Comparison of ENCODE assay signal across 15 mouse cellular contexts in the genomic region with DNA sequence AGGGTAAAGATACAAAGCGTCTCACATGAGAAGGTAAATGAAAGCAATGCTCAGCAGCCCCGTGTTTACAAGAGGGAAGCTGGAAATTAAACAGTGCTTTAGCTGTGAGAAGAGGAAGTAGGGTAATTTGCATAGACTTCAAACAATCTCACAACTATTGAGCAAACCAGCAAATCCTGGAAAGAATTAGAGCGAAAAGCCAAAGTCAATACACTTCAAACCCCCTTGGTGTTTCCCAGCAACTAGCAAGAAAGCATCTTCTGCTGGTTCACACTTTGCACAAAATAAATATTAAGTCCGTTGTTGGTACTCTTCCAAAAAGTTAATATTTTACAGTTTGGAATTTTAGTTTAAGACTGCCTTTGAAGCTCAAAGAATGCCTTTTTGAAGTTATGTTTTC. TPM values are rescaled to one million over a fixed set of nuclear protein-coding genes. Genes with fewer than 3 reads are reported as not detected.
A peak's percentile ranks its signal among the peaks of the same experiment; 100 is the strongest.
DNase-seq lines count a peak whose midpoint lies in the region; ATAC-seq and TF ChIP-seq lines count a peak whose summit lies in the region.
"Had no signal": no experiment of that assay in that cellular context is flagged by ENCODE, and none has a peak within 500 bp of the region (broad histone marks: within the 10 kb centered on the region; RNA-seq: fewer than 3 reads in every experiment).

No protein-coding gene starts in this region.

- H3K4me1 ChIP-seq in embryonic facial prominence, embryonic 14.5 days (ENCODE audit: control insufficient read depth, insufficient read depth, low read length) = peaks cover 11% of the 10 kb centered on the region; the same call in 1 of the 2 replicates
- H3K4me1 ChIP-seq in embryonic facial prominence, embryonic 10.5 days = peaks cover 20% of the 10 kb centered on the region
- 0 out of 2 replicates have a peak, but pooled peaks cover 9% of the 10 kb centered on the region for H3K4me1 ChIP-seq in kidney, postnatal 0 days (replicated peaks; ENCODE audit: insufficient read depth, low read length)
- H3K4me1 ChIP-seq in embryonic facial prominence, embryonic 15.5 days = peaks cover 5% of the 10 kb centered on the region

- TF ChIP-seq CTCF in kidney, postnatal 0 days (IDR thresholded peaks at IDR 0.05; ENCODE audit: low read depth) = no peak

- WGBS in embryonic facial prominence, embryonic 14.5 days = 28% methylated on average over 4 of the region's 4 CpGs
- 51% methylated on average over 4 of the region's 4 CpGs for WGBS in embryonic facial prominence, embryonic 10.5 days
- 24% methylated on average over 4 of the region's 4 CpGs for WGBS in kidney, postnatal 0 days
- WGBS in embryonic facial prominence, embryonic 15.5 days = 28% methylated on average over 4 of the region's 4 CpGs

- peaks cover 8% of the 10 kb centered on the region for H3K27me3 ChIP-seq in embryonic facial prominence, embryonic 14.5 days (replicated peaks; ENCODE audit: control insufficient read depth, insufficient read depth, low read length)
- H3K27me3 ChIP-seq in embryonic facial prominence, embryonic 10.5 days (replicated peaks; ENCODE audit: low read depth, poor library complexity, severe bottlenecking) = peaks cover 36% of the 10 kb centered on the region
- no peaks in the 10 kb centered on the region for H3K27me3 ChIP-seq in kidney, postnatal 0 days (ENCODE audit: insufficient read depth, low read length)
- peaks cover 2% of the 10 kb centered on the region for H3K27me3 ChIP-seq in embryonic facial prominence, embryonic 15.5 days
- H3K27me3 ChIP-seq: embryonic facial prominence, embryonic 12.5 days had no signal

- no peaks in the 10 kb centered on the region for H3K36me3 ChIP-seq in embryonic facial prominence, embryonic 14.5 days (ENCODE audit: control insufficient read depth, insufficient read depth, low read length)
- no peaks in the 10 kb centered on the region for H3K36me3 ChIP-seq in embryonic facial prominence, embryonic 10.5 days (replicated peaks)
- no peaks in the 10 kb centered on the region for H3K36me3 ChIP-seq in kidney, postnatal 0 days (ENCODE audit: insufficient read depth, low read length)
- H3K36me3 ChIP-seq in embryonic facial prominence, embryonic 15.5 days = no peaks in the 10 kb centered on the region
- H3K36me3 ChIP-seq: embryonic facial prominence, embryonic 12.5 days; forebrain, embryonic 10.5 days; hindbrain, embryonic 12.5 days; midbrain, embryonic 12.5 days had no signal

- no peak overlapping the region for H3K4me3 ChIP-seq in embryonic facial prominence, embryonic 14.5 days (ENCODE audit: low read depth, low read length)
- no peak overlapping the region for H3K4me3 ChIP-seq in embryonic facial prominence, embryonic 10.5 days
- H3K4me3 ChIP-seq in kidney, postnatal 0 days (replicated peaks; ENCODE audit: low read depth, low read length) = no peak overlapping the region
- H3K4me3 ChIP-seq in embryonic facial prominence, embryonic 15.5 days (replicated peaks) = no peak overlapping the region
- H3K4me3 ChIP-seq: embryonic facial prominence, embryonic 12.5 days; forebrain, embryonic 10.5 days; hindbrain, embryonic 12.5 days; midbrain, embryonic 12.5 days had no signal

- H3K9me3 ChIP-seq in embryonic facial prominence, embryonic 14.5 days (ENCODE audit: control insufficient read depth, low read length) = no peaks in the 10 kb centered on the region
- no peaks in the 10 kb centered on the region for H3K9me3 ChIP-seq in embryonic facial prominence, embryonic 10.5 days
- no peaks in the 10 kb centered on the region for H3K9me3 ChIP-seq in kidney, postnatal 0 days (replicated peaks; ENCODE audit: low read length)
- H3K9me3 ChIP-seq in embryonic facial prominence, embryonic 15.5 days (replicated peaks) = no peaks in the 10 kb centered on the region
- H3K9me3 ChIP-seq: embryonic facial prominence, embryonic 12.5 days; forebrain, embryonic 10.5 days; hindbrain, embryonic 12.5 days; midbrain, embryonic 12.5 days had no signal

- no peak overlapping the region for H3K9ac ChIP-seq in embryonic facial prominence, embryonic 14.5 days (ENCODE audit: low read depth, low read length)
- no peak overlapping the region for H3K9ac ChIP-seq in kidney, postnatal 0 days (ENCODE audit: low read depth, low read length)
- H3K9ac ChIP-seq in embryonic facial prominence, embryonic 15.5 days = no peak overlapping the region
- H3K9ac ChIP-seq: embryonic facial prominence, embryonic 12.5 days; hindbrain, embryonic 12.5 days; midbrain, embryonic 12.5 days had no signal

- H3K27ac ChIP-seq in embryonic facial prominence, embryonic 14.5 days (replicated peaks; ENCODE audit: low read depth, low read length) = no peak overlapping the region
- H3K27ac ChIP-seq in embryonic facial prominence, embryonic 10.5 days (replicated peaks) = no peak overlapping the region
- H3K27ac ChIP-seq in kidney, postnatal 0 days = no peak overlapping the region
- H3K27ac ChIP-seq in embryonic facial prominence, embryonic 15.5 days (replicated peaks) = 0 out of 2 replicates have a peak overlapping the region, but pooled peaks have one; percentile 4
- H3K27ac ChIP-seq: embryonic facial prominence, embryonic 12.5 days; forebrain, embryonic 10.5 days; hindbrain, embryonic 12.5 days; midbrain, embryonic 12.5 days had no signal

- peak; percentile 52 for DNase-seq in embryonic facial prominence, embryonic 14.5 days (ENCODE audit: low spot score)
- no peak for DNase-seq in embryonic facial prominence, embryonic 10.5 days (ENCODE audit: low spot score)
- DNase-seq in kidney, postnatal 0 days (ENCODE audit: low spot score) = peak; percentile 74
- DNase-seq in kidney, adult 18-20 months = no peak
- DNase-seq in lung, postnatal 36 days = peak; percentile 71
- DNase-seq in ovary, postnatal 10 days (ENCODE audit: low spot score) = no peak
- no peak for DNase-seq in cerebellum, postnatal 25 days
- DNase-seq: cerebellum, postnatal 14 days; gastrocnemius, postnatal 36 days; thymus, adult 18-20 months had no signal

- ATAC-seq in embryonic facial prominence, embryonic 14.5 days (ENCODE audit: low read depth) = no peak
- ATAC-seq in kidney, postnatal 0 days (replicated peaks; ENCODE audit: low FRiP score, low read depth) = no peak
- no peak for ATAC-seq in embryonic facial prominence, embryonic 15.5 days (ENCODE audit: insufficient number of reproducible peaks, low FRiP score, low TSS enrichment, low read depth)

- H3K4me2 ChIP-seq in embryonic facial prominence, embryonic 14.5 days (ENCODE audit: low read depth, low read length) = no peak overlapping the region; the same call in 1 of the 2 replicates
- H3K4me2 ChIP-seq in kidney, postnatal 0 days (ENCODE audit: low read length) = 0 out of 2 replicates have a peak overlapping the region, but pooled peaks have one; percentile 5
- H3K4me2 ChIP-seq in embryonic facial prominence, embryonic 15.5 days (replicated peaks) = no peak overlapping the region
- H3K4me2 ChIP-seq: embryonic facial prominence, embryonic 12.5 days; hindbrain, embryonic 12.5 days; midbrain, embryonic 12.5 days had no signal

RNA-seq across cellular contexts. Expression of a gene that starts 2.7 kb away (rescaled TPM):
- polyA plus RNA-seq in embryonic facial prominence, embryonic 14.5 days (2014; fragmentation: Nextera tagmentation; extraction: Ambion mirVana) = 4.2 and 6.1 TPM in 2 replicates
- polyA plus RNA-seq in embryonic facial prominence, embryonic 10.5 days (2016; fragmentation: Nextera tagmentation; extraction: Ambion mirVana) = 0.87 and 1.2 TPM in 2 replicates
- polyA plus RNA-seq in kidney, postnatal 0 days (2015; fragmentation: Nextera tagmentation; extraction: Ambion mirVana) = 5.6 and 6.8 TPM in 2 replicates
- 7.2 and 11.0 TPM in 2 replicates for polyA plus RNA-seq in embryonic facial prominence, embryonic 15.5 days (2015; fragmentation: Nextera tagmentation; extraction: Ambion mirVana)

RNA-seq across cellular contexts. Expression of a gene that starts 31.2 kb away (rescaled TPM):
- polyA plus RNA-seq in embryonic facial prominence, embryonic 14.5 days (2014; fragmentation: Nextera tagmentation; extraction: Ambion mirVana) = 3.7 and 6.6 TPM in 2 replicates
- 1.4 and 2.1 TPM in 2 replicates for polyA plus RNA-seq in embryonic facial prominence, embryonic 10.5 days (2016; fragmentation: Nextera tagmentation; extraction: Ambion mirVana)
- 4.2 and 4.7 TPM in 2 replicates for polyA plus RNA-seq in kidney, postnatal 0 days (2015; fragmentation: Nextera tagmentation; extraction: Ambion mirVana)
- 7.4 and 9.6 TPM in 2 replicates for polyA plus RNA-seq in embryonic facial prominence, embryonic 15.5 days (2015; fragmentation: Nextera tagmentation; extraction: Ambion mirVana)

RNA-seq across cellular contexts. Expression of a gene that starts 47.0 kb away (rescaled TPM):
- polyA plus RNA-seq in embryonic facial prominence, embryonic 14.5 days (2014; fragmentation: Nextera tagmentation; extraction: Ambion mirVana) = 0.08 and 0.31 TPM in 2 replicates
- 0.47 and 0.91 TPM in 2 replicates for polyA plus RNA-seq in embryonic facial prominence, embryonic 10.5 days (2016; fragmentation: Nextera tagmentation; extraction: Ambion mirVana)
- polyA plus RNA-seq in kidney, postnatal 0 days (2015; fragmentation: Nextera tagmentation; extraction: Ambion mirVana) = 0.25 and 0.26 TPM in 2 replicates
- polyA plus RNA-seq in embryonic facial prominence, embryonic 15.5 days (2015; fragmentation: Nextera tagmentation; extraction: Ambion mirVana) = 0.71 and 0.81 TPM in 2 replicates

Comparison
In these comparisons a context has a peak if more than half of its experiments do, and no peak if none do; other contexts are left out.
1. DNase-seq: peak in embryonic facial prominence, embryonic 14.5 days (single experiment), kidney, postnatal 0 days (single experiment) and lung, postnatal 36 days (single experiment); none in embryonic facial prominence, embryonic 10.5 days (single experiment), kidney, adult 18-20 months (single experiment), ovary, postnatal 10 days (single experiment) and cerebellum, postnatal 25 days (0 of 2).